Mouse (Mus musculus): ENCODE results near the gene Egln2. TPM values are rescaled to one million over a fixed set of nuclear protein-coding genes. Genes with fewer than 3 reads are reported as not detected.

Egln2 gene
- total RNA-seq (2022), result 10 to 100 TPM; 87.9 to 97.7 (median 93.6) TPM

DNA sequence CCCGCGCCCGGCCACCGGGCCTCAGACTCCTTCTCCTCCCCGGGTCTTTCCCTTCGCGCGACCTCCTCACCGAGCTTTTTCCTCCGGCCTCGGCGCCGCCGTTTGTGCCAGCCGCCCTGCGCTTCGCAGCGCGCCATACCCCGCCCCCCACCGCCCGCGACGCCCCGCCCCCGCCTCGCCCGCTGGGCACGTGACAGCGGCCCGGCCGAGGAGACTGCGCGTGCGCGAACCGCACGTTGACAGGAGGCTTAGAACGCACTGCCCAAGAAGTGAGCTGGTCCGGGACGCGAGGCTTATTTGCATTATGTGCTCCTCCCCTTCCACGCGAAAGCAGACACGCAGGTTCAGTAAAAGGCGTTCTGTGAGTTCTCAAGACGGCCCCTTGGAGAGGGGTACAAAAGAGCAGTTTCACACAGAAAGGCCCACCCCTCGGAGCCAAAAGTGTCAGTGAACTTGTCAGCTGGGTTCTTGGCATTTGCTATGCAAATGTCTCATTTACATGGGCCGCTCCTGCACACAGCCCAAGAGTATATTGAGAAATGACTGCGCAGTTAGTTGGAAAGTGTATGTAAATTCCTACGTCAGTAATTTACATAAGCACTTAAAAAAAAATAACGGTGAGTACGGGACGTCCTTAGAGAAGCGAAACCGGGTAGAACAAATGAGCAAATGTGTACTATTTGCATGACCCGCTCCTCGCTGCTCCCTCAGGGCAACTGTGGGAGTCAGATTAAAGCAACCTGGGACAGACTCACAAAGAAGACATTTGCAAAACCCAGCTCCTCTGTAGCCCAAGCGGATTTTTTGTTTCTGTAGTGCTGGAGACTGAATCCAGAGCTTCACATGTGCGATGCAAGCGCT lies at the start of gene Egln2:
Gene Egln2, minus strand, starts transcription at position 189 of the 861 bp plus-strand sequence.
- peak; percentile 88 to 94 for DNase-seq (ENCODE audit: low spot score in 2 of 2)

DNA sequence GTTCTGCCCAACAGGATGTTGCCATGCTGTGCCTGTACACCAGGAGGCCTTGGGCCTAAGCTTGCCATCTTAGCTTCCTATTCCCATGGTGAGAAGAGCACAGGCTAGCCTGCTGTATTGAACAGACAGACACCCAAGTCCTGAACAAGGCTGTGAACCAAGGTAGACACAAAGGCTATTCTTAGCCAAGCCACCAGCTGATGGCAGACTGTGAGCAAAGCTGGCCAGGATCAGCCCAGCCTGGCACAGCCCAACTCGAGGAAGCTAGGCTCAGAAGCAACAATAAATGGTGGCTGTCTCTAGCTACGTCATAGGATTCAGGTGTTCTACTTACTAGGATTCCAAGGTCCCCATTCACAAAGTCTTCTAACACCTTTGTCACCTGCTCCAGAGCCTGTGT lies 46.0 kb upstream of the Egln2 start:
- DNase-seq (ENCODE audit: low spot score in 2 of 2), result no peak

GRCm38 (mm10) chr7:27203730-27204449 lies 37.3 kb upstream of the Egln2 start:
- no peak for DNase-seq (ENCODE audit: low spot score in 2 of 2)

GRCm38 (mm10) chr7:27198779-27199178 lies 32.2 kb upstream of the Egln2 start:
- DNase-seq (ENCODE audit: low spot score in 2 of 2), result no peak

GRCm38 (mm10) chr7:27198355-27198754 lies 31.8 kb upstream of the Egln2 start:
- DNase-seq (ENCODE audit: low spot score in 2 of 2), result no peak

DNA sequence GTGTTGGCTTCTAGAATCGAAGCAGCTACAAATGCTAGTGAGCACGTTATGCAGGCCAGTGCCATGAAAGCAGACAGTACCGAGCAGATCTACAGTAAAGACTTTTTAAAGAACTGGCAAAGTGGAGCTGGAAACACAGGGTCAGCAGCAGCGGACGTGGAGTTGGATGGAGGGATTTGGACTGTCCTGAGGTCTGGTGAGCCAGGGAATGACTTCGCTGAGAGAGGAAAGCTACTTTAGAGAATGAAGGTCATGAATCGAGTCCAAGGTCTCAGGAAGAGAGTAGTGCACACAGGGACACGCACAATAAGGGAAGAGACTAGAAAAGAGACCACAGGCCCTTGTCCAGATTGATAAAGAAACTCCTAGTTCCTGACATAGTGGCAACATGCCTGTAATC lies 31.0 kb upstream of the Egln2 start:
- no peak for DNase-seq (ENCODE audit: low spot score in 2 of 2)

DNA sequence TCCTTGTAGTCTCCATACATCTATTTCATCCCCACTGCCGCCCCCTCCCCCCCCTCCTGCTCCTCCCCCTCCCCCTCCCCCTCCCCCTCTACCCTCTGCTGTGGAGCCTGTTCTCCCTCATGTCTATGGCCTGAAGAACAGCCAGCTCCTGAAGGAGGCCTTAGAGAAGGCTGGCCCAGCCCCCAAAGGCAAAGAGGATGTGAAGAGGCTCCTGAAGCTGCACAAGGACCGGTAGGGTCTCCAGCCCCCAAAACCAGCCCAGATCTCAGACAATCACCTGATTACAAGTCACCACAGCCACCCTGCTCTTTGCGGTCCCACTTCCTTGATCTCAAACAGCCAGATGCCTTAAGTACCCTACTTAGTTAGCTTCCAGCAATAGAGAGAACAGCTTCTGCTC lies 30.5 kb upstream of the Egln2 start:
- DNase-seq (ENCODE audit: low spot score in 2 of 2), result no peak

DNA sequence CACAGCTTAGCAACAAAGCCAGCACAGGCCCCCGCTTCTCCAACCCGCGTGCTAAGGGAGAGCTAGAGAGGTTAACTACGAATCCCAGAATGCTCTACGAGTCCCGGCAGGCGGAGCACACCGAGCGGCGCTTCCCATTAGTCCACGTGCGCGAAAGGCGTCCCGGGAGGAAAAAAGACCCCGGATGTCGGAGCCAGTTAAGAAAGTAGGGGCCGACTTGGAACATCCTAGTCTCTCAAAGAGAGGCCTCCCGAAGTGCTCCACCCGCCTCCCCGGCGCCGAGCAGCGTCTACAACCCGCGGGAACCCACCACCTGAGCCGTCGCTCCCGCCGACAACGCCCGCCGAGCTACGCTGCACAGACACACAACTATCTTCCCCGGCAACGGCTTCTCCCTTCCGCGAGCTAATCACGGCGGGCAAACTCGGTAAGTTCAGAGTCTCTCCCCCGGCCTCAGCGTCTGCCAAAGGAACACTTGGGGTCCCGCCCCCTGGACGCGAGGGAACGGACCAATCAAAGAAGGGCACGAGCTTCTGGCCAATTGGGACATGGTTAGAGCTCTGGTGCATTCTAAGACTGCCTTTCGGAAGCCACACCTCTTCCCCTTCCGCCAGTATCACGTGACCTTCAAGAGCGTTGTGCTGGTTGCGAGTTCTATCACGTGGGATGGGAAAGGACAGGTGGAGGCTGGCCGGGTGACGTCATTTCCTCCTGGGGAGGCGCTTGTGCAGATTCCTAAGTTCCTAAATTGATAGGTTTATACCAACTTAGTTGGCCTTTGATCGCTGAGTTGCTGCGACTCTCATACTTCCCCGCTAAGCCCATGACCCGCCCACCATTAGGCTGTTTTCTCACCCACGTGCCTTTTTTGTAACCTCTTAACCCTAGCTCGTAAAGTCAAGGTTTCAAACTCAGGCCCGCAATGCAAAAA lies 29.3 kb upstream of the Egln2 start, which contains the start of the genes BC024978 and Snrpa:
Gene BC024978, plus strand, starts transcription at position 101 of the 931 bp plus-strand sequence.
Gene Snrpa, minus strand, starts transcription at position 591 of the 931 bp plus-strand sequence.
- peak; percentile 86 to 100 for DNase-seq (ENCODE audit: low spot score in 2 of 2)

DNA sequence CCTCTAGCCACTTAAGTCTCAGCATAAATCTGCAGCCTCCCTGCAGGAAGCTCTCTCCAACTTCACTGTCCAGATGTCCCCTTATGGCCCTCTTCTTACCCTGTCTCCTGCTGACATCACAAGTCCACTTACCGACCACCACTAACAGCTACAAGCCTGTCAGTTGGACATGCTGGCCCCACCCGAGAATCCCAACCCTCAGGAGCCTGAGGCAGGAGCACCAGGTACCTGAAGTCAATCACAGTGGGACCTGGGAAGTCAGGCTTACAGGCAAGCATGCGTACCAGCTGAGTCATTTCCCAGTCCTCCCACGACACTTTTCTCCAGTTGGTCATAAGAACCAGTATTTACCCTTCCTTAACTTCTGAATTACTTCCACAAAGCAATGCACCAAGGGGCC lies 27.1 kb upstream of the Egln2 start:
- DNase-seq (ENCODE audit: low spot score in 2 of 2), result no peak

DNA sequence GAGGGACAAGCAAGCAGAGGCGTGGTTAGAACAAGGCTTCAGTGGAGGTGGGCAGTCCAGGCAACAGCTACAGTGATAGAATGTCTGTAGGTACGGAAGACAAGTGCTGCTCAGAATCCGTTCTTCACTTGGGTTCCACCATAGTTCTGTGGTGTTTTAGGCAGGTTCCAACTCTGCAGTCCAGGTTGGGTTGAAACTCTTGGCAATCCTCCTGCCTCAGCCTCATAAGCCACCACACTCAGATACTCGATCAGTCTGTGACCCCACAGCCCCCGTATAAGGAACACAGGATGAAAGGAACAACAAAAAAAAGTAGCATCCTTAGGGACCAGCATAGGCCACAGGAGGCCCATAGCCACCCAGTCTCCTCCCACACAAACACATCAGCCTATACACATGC lies 25.8 kb upstream of the Egln2 start:
- no peak for DNase-seq (ENCODE audit: low spot score in 2 of 2)

DNA sequence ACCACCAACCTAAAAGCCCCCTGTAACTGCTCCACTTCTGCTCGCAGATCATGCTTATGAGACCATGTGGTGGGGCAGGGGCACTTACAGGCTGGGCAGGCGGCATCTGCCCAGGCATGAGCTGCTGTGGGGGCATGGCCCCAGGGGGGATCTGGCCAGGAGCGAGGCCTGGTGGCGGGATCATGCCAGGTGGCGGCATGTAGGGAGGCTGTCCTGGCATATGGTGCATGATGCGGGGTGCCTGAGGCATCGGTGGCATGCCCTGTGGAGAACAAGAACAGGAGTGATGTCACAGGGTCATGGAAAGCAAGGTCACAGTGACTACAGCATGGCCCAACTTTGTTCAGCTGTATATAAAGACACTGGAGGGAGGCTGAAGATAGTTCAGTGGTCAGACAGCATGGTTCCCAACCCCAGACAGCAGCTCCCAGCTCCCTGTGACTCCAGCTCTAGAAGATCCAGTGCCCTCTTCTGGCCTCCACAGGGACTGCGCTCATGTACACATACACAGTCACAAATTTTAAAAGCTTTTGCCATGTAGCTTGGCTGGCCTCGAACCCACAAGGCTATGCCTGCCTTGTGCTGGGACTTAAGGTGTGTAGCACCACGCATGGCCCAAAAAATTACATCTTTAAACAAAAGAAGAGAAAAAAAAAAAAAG lies 22.8 kb upstream of the Egln2 start:
- no peak for DNase-seq (ENCODE audit: low spot score in 2 of 2)

DNA sequence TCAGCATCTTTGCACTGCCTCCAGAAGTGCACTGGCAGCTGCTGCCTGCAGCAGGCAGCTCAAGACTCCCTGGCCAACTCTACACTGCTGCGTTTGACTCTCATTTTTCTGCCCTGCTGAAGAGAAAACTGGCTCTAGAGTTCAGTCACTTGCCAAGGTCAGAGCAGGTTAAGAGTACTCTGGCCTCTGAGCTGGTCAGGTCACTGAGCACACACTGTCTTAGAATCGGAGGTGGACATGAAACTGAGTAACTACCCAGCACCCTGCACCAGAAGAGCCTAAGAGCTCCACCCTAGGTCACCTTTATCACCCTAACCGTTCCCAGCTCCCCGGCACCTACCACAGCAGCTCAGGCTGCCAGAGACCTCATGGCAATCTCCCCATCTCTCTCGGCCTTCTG lies 19.4 kb upstream of the Egln2 start:
- no peak for DNase-seq (ENCODE audit: low spot score in 2 of 2)

- DNase-seq (ENCODE audit: low spot score in 2 of 2), result no peak
These were observed 18.4 kb upstream of the Egln2 start for GRCm38 (mm10) chr7:27184964-27185363.

GRCm38 (mm10) chr7:27182498-27182897 lies 15.9 kb upstream of the Egln2 start:
- no peak for DNase-seq (ENCODE audit: low spot score in 2 of 2)

DNA sequence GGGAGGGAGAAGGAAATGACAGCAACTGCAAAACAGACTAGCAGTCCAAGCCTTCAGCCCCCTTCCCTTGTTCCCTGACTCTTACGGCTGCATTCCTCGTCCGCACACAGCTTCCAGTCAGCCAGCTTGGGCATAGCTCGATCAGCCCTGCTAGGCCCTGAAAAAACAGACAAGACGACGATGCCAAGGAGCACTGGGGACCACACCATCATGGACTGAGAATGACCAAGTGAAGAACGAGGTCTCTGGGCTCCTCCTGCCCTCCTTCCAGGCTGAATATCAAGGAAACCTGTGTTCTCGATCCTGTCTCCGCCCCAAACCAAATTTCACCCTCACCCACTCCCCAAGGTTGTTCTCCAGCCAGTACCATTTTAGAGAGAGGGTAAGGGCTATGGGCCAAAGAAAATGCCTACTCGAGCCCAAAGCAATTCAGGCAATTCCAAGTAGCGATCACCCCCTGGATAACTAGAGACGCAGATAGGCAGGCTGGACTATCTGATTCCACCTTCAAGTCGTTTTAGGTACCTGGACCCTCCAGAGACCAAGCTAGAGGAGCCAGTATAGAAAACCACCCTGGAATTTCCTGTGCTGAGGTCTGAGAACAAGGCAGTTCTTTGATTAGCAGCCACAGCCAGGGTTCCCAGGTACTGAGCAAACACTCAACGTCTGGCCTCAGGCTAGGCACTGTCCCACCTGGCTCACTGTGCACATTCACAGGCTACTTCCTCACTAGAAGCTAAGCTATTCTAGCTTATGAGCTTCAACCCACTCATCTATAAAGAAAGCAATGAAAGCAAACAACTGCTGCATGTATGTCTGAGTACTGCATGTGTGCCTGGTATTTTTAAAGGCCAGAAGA lies 14.5 kb upstream of the Egln2 start, which contains the start of the genes Gm21983 and Mia:
Gene Gm21983, minus strand, starts transcription at position 250 of the 859 bp plus-strand sequence.
Gene Mia, minus strand, starts transcription at position 321 of the 859 bp plus-strand sequence.
- DNase-seq (ENCODE audit: low spot score in 2 of 2), result no peak

- no peak for DNase-seq (ENCODE audit: low spot score in 2 of 2)
These were observed 13.4 kb upstream of the Egln2 start for GRCm38 (mm10) chr7:27180036-27180435.

DNA sequence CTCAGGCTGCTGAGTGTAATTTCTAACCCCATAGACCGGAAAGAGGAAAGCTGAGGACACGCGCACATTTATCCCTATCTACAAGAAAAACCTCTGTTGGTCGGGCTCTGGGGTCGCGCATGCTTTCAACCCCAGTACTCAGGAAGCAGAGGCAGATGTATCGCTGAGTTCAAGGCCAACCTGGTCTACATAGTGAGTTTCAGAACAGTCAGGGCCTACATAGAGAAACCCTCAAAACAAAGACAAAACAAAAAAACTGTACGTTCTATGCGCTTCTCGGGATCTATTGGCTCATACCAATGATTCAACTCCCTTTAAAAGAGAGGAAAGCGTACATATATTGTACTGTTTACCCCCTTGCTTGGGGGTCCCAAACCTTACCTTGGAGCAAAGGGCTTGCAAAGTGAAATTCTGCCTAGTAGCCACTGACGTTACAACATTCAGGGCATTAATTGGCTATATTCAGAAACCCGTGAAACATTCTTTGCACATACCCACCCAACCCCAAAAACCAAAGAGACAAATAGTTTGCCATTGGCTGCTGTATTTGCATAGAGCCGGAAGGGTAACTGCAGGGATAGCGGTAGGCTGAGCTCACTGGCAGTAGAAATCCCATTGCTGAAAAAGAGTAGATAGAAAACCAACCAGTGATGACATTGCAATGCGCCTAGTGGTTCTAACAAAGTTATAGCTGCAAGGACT lies 12.8 kb upstream of the Egln2 start:
- DNase-seq (ENCODE audit: low spot score in 2 of 2), result no peak

DNA sequence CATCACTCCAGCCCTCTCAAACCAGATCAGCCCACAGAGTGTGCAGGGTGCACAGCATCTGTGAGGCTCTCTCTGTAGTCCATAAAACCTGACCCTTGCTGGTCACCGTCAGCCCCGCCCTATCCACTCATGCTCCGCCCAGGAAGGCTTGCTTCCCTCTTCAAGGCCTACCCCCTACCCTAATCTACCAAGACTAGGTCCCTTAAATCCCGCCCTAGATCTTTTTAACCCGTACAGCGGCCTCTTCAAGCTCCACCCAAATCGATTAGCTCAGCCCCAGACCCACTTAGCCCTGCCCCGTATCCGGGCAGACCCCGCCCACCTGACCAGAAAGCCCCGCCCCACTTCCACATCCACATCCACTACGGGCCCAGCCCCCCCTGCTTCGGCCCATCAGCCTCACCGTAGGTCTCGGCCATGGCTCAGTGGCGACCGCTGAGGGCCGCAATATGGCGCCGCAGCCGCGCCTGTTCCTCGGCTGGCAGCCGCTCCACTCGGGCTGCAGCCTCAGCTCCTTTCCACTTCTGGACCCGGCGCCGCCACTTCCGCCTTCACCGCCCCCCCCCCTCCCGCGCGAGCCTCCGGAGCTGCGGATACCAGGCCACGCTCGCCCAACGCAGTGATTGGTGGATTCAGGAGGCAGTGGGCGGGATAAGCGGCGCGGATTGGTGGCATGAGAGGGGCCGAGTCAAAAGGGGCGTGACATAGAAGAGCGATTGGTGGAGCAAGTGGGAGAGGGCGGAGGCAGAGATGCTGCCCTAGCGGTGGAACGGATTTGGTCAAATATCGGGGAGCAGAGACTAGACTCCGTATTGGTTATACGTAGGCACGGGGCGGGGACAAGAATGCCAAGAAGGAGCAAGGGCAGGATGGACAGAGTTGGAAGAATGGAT lies 12.0 kb upstream of the Egln2 start, which contains the start of gene Rab4b:
Gene Rab4b, minus strand, starts transcription at position 573 of the 893 bp plus-strand sequence.
- DNase-seq (ENCODE audit: low spot score in 2 of 2), result peak; percentile 98 to 99

Data from left cerebral cortex, adult 8-10 months (tissue).